Mouse (Mus musculus) hindbrain, embryonic 16.5 days (tissue): ENCODE results near the gene Npffr2. TPM values are rescaled to one million over a fixed set of nuclear protein-coding genes. Genes with fewer than 3 reads are reported as not detected.

ENCODE experiments used
- ATAC-seq: fragments of 200-750 bp; cut with Nextera tagmentation; 2 replicates; pipeline ENCODE4 v1.8.0; 2017; ENCODE audit warnings: moderate TSS enrichment, moderate library complexity
- H3K27ac ChIP-seq: fragments of 300-500 bp; sonication (generic); 2 replicates; pipeline ENCODE4 v1.5.1; 2014; ENCODE audit warnings: low read depth, mild to moderate bottlenecking, control low read depth, low read length, moderate library complexity
- H3K27me3 ChIP-seq: fragments of 300-500 bp; sonication (generic); replicated peaks from 2 replicates; pipeline ENCODE4 v1.6.1; 2014; ENCODE audit warnings: low read length; ENCODE audit not compliant: control insufficient read depth, insufficient read depth
- H3K36me3 ChIP-seq: fragments of 300-500 bp; sonication (generic); 2 replicates; pipeline ENCODE4 v1.6.1; 2014; ENCODE audit warnings: mild to moderate bottlenecking, low read length, moderate library complexity, mixed read lengths; ENCODE audit not compliant: control insufficient read depth, insufficient read depth
- H3K4me1 ChIP-seq: fragments of 300-500 bp; sonication (generic); 2 replicates; pipeline ENCODE4 v1.6.1; 2014; ENCODE audit warnings: low read depth, low read length; ENCODE audit not compliant: control insufficient read depth, insufficient read depth
- H3K4me2 ChIP-seq: fragments of 300-500 bp; sonication (generic); 2 replicates; pipeline ENCODE4 v1.6.1; 2014; ENCODE audit warnings: mild to moderate bottlenecking, low read length, control low read depth, moderate library complexity
- H3K4me3 ChIP-seq: fragments of 300-500 bp; sonication (generic); 2 replicates; pipeline ENCODE4 v1.5.1; 2014; ENCODE audit warnings: mild to moderate bottlenecking, low read length, control low read depth, moderate library complexity
- H3K9ac ChIP-seq: fragments of 300-500 bp; sonication (generic); 2 replicates; pipeline ENCODE4 v1.6.1; 2014; ENCODE audit warnings: low read depth, mild to moderate bottlenecking, control low read depth, low read length, moderate library complexity
- H3K9me3 ChIP-seq: fragments of 300-500 bp; sonication (generic); 2 replicates; pipeline ENCODE4 v1.6.1; 2014; ENCODE audit warnings: mild to moderate bottlenecking, low read length, moderate library complexity; ENCODE audit not compliant: control insufficient read depth
- WGBS: fragments of 180-500 bp; shearing (Covaris S2); extraction: QIAGEN DNeasy Blood & Tissue Kit; methylation state at CpG from one replicate; pipeline ENCODE4 v1.1.7; 2014; 5-methylcytosine and 5-hydroxymethylcytosine counted together
- polyA plus RNA-seq: library from polyadenylated mRNA; unstranded; fragments of >200 nt; fragmentation: Nextera tagmentation; extraction: Ambion mirVana; gene quantifications from 2 replicates; pipeline ENCODE4 v1.2.1, GENCODE M21; 2015

The Npffr2 gene
- polyA plus RNA-seq, 1 experiment from 2014 or later, result 0.36 TPM

DNA sequence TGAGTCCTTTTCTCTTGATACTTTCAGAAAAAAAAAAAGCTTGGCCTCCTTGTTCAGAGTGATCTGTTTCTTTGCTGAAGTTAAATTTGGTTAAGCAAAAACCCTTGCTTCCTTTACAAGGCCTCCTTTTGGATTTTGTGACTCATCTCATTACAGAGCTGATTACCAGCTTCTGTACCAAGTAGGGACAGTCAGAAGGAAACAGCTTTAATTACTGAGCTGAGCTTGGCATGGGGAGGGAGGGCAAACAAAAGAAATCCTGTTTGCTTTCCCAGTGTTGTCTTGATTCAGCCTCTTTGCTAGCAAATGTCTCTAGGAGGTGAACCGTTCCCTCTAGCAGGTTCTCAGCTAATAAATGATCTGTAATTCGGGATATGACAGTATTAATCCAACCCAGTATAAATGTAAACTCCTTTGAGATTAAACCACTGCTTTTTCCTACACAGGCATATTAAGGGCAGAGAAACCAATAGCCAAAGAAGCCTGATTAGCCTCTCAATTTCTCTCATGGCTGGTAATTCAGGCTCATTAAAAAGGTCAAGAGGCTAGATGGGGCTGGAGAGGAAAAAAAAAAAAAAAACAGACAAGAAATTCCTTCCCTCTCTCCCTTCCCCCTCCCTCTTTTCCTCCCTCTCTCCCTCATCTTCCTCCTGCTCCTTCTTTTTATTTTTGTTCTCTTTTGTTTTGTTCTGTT lies 84.2 kb downstream of the Npffr2 start:
- no peak overlapping the region for H3K4me2 ChIP-seq
- H3K36me3 ChIP-seq, result no peaks in the 10 kb centered on the region
- no peak for ATAC-seq
- no peak overlapping the region for H3K9ac ChIP-seq
- no peaks in the 10 kb centered on the region for H3K27me3 ChIP-seq
- H3K9me3 ChIP-seq, result no peaks in the 10 kb centered on the region
- no peaks in the 10 kb centered on the region for H3K4me1 ChIP-seq
- 63% methylated on average over 2 of the region's 2 CpGs for WGBS
- no peak overlapping the region for H3K4me3 ChIP-seq
- no peak overlapping the region for H3K27ac ChIP-seq

- no peak overlapping the region for H3K4me2 ChIP-seq
- H3K27me3 ChIP-seq, result no peaks in the 10 kb centered on the region
- no peaks in the 10 kb centered on the region for H3K4me1 ChIP-seq
- no peaks in the 10 kb centered on the region for H3K36me3 ChIP-seq
- WGBS, result 75% methylated on average over 6 of the region's 6 CpGs
- H3K4me3 ChIP-seq, result no peak overlapping the region
- no peaks in the 10 kb centered on the region for H3K9me3 ChIP-seq
- no peak overlapping the region for H3K9ac ChIP-seq
- no peak for ATAC-seq
- no peak overlapping the region for H3K27ac ChIP-seq
These were observed 85.0 kb downstream of the Npffr2 start for GRCm38 (mm10) chr5:89612262-89612661.

DNA sequence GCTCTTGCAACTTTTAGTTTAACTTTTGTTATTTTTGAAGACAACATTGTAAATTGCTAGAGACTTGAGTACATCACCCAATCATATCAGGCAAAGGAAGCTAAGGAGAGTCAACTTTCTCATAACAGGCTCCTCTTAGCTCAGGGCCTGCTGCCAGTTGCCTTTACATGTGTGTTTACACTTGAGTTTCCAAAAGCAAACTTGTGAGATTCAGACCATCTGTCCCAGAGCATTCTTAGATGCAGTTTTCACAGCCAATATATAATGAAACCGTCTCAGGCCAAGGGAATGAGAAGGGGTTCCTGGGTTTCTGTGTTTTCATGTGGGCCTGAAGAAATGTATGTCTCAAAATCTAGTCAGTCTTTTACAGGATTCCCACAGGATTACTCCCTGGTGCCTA lies 104.4 kb downstream of the Npffr2 start:
- Histone ChIP-seq H3K27ac (no peak overlapping the region), H3K36me3 (no peaks in the 10 kb centered on the region), H3K27me3 (no peaks in the 10 kb centered on the region), H3K4me2 (no peak overlapping the region), H3K4me3 (no peak overlapping the region), H3K9me3 (no peaks in the 10 kb centered on the region), H3K4me1 (no peaks in the 10 kb centered on the region), H3K9ac (no peak overlapping the region)
- WGBS, result 48% methylated on average over 1 of the region's 1 CpGs
- ATAC-seq, result no peak

Other genes with a start within 250 kb of the Npffr2 start
- gene Gc, start 69.5 kb upstream of the Npffr2 start, polyA plus RNA-seq, result 0.29 and 0.55 TPM in 2 replicates